Mouse (Mus musculus) lung, embryonic 16.5 days (tissue): Measurements from ENCODE around the gene Cbr2. TPM values are rescaled to one million over a fixed set of nuclear protein-coding genes. Genes with fewer than 3 reads are reported as not detected.

Source experiments
- polyA plus RNA-seq: library from polyadenylated mRNA; unstranded; fragments of >200 nt; fragmentation: Nextera tagmentation; extraction: Ambion mirVana; gene quantifications from 2 replicates; pipeline ENCODE4 v1.2.1, GENCODE M21; 2015

Cbr2 gene
- polyA plus RNA-seq, 1 experiment from 2014 or later, result 194 TPM

Other genes with a start within 250 kb of the Cbr2 start
- gene Mrpl12, start 247.5 kb downstream of the Cbr2 start, polyA plus RNA-seq, result 113 and 117 TPM in 2 replicates
- gene Slc25a10, start 240.3 kb downstream of the Cbr2 start, polyA plus RNA-seq, result 72.5 and 73.8 TPM in 2 replicates
- 1.4 and 1.7 TPM in 2 replicates for gene Gcgr, start 201.4 kb downstream of the Cbr2 start, polyA plus RNA-seq
- gene Mcrip1, start 182.4 kb downstream of the Cbr2 start, polyA plus RNA-seq, result 184 and 200 TPM in 2 replicates
- gene Ppp1r27, start 181.0 kb downstream of the Cbr2 start, polyA plus RNA-seq, result 0.95 and 2.6 TPM in 2 replicates
- 829 and 841 TPM in 2 replicates for gene P4hb, start 158.9 kb downstream of the Cbr2 start, polyA plus RNA-seq
- 654 and 680 TPM in 2 replicates for gene Arhgdia, start 150.5 kb downstream of the Cbr2 start, polyA plus RNA-seq
- gene Alyref, start 133.7 kb downstream of the Cbr2 start, polyA plus RNA-seq, result 82.6 and 266 TPM in 2 replicates
- gene Anapc11, start 133.7 kb downstream of the Cbr2 start, polyA plus RNA-seq, result 215 and 224 TPM in 2 replicates
- 1.5 and 1.6 TPM in 2 replicates for gene Npb, start 123.6 kb downstream of the Cbr2 start, polyA plus RNA-seq
- 104 and 117 TPM in 2 replicates for gene Pcyt2, start 114.2 kb downstream of the Cbr2 start, polyA plus RNA-seq
- 31.8 and 32.5 TPM in 2 replicates for gene Sirt7, start 106.9 kb downstream of the Cbr2 start, polyA plus RNA-seq
- 13.2 and 15.0 TPM in 2 replicates for gene Mafg, start 98.5 kb downstream of the Cbr2 start, polyA plus RNA-seq
- 22.4 and 23.4 TPM in 2 replicates for gene Pycr1, start 88.3 kb downstream of the Cbr2 start, polyA plus RNA-seq
- 0.97 and 1.1 TPM in 2 replicates for gene Myadml2, start 84.0 kb downstream of the Cbr2 start, polyA plus RNA-seq
- gene Notum, start 70.9 kb downstream of the Cbr2 start, polyA plus RNA-seq, result 3.2 and 4.0 TPM in 2 replicates
- gene Aspscr1, start 59.1 kb downstream of the Cbr2 start, polyA plus RNA-seq, result 127 and 133 TPM in 2 replicates
- gene Cenpx, start 18.4 kb downstream of the Cbr2 start, polyA plus RNA-seq, result 156 and 170 TPM in 2 replicates
- 58.2 and 63.9 TPM in 2 replicates for gene Lrrc45, start 18.2 kb downstream of the Cbr2 start, polyA plus RNA-seq
- gene Rac3, start 10.6 kb downstream of the Cbr2 start, polyA plus RNA-seq, result 53.5 and 54.2 TPM in 2 replicates
- gene Dcxr, start 4.8 kb downstream of the Cbr2 start, polyA plus RNA-seq, result 69.5 and 92.2 TPM in 2 replicates
- 3.9 and 5.0 TPM in 2 replicates for gene Hmga1b, start 30.7 kb upstream of the Cbr2 start, polyA plus RNA-seq
- 39.3 and 43.0 TPM in 2 replicates for gene Rfng, start 52.1 kb upstream of the Cbr2 start, polyA plus RNA-seq
- gene Gps1, start 52.2 kb upstream of the Cbr2 start, polyA plus RNA-seq, result 187 and 188 TPM in 2 replicates
- gene Dus1l, start 64.3 kb upstream of the Cbr2 start, polyA plus RNA-seq, result 74.0 and 80.9 TPM in 2 replicates
- 50.6 and 53.5 TPM in 2 replicates for gene Fasn, start 92.4 kb upstream of the Cbr2 start, polyA plus RNA-seq
- 6.4 TPM in 2 replicates for gene Ccdc57, start 200.8 kb upstream of the Cbr2 start, polyA plus RNA-seq
- gene Slc16a3, start 216.4 kb upstream of the Cbr2 start, polyA plus RNA-seq, result 52.2 and 62.5 TPM in 2 replicates